Mouse (Mus musculus): ENCODE measurements around the gene Stat5b. TPM values are rescaled to one million over a fixed set of nuclear protein-coding genes. Genes with fewer than 3 reads are reported as not detected.

Gene Stat5b
- polyA plus RNA-seq, 1 experiment from 2014 or later: 14.0 TPM

DNA sequence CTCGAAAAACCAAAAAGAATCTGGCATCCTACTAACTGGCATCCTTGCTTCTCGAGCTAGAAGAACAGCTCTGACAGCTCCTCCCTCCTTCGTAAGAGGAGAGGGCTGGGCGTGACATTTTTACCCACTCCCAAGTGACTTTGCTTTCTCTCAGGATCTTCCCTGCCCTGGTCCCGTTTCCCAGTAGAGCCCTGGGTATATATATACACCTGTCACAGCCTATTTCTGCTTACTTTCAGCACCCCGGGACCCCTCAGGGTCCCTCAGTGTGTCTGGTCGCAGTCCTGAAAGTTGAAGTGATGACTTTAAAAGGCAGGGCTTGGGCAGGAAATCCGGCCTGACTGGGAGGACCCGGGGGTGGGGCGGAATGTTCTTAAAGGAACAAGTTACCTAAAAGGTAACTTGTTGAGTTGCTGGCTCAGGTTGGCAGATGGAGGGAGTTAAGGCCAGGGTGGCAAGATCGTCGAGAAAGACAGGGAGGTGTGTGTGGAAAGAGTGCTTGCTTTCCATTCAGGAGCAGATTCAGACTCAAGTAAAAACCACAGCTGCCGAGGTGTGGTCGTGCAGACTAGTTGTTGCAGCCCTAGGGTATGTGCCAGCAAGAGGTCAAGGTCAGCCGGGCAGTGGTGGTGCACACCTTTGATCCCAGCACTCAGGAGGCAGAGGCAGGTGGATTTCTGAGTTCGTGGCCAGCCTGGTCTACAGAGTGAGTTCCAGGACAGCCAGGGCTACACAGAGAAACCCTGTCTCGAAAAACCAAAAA, 79.7 kb downstream of the Stat5b start, which contains the start of gene Ghdc:
TSS of gene Ghdc (minus strand) at position 312 of the 763 bp plus-strand sequence.
- 23% methylated on average over 17 of the region's 17 CpGs for WGBS

DNA sequence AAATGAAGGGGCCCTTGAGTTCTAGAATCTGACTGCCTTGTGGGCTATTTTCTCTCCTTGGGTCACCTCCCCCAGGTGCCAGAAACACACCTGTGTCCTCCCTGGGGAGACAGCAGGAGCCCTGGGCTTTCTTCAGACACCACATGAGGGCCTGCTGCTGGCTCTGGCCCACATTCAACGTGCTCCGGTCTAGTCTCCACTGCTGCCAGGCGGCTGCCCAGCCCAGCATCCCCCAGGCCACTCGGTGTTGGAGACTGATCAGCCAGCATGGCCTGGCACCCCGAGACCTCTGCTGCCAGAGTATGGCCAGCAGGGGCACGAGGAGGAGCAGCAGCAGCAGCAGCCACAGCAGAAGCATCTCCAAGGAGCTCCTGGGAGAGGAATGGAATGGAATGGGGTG, 80.5 kb downstream of the Stat5b start:
- H3K27ac ChIP-seq: no peak overlapping the region

More for the DNA sequence above, 79.7 kb downstream of the Stat5b start, which contains the start of gene Ghdc:
- H3K27me3 ChIP-seq: no peaks in the 10 kb centered on the region
- ATAC-seq: no peak
- H3K4me2 ChIP-seq (replicated peaks): peak within 1 kb of the TSS; percentile 51
- no peaks in the 10 kb centered on the region for H3K9me3 ChIP-seq
- H3K4me1 ChIP-seq (replicated peaks): peaks cover 8% of the 10 kb centered on the region; the same call in 1 of the 2 replicates
- H3K4me3 ChIP-seq (replicated peaks): peak within 1 kb of the TSS; percentile 42
- H3K27ac ChIP-seq: no peak within 1 kb of the TSS
- H3K36me3 ChIP-seq: no peaks in the 10 kb centered on the region
- H3K9ac ChIP-seq (replicated peaks): peak within 1 kb of the TSS; percentile 37; the same call in 1 of the 2 replicates

DNA sequence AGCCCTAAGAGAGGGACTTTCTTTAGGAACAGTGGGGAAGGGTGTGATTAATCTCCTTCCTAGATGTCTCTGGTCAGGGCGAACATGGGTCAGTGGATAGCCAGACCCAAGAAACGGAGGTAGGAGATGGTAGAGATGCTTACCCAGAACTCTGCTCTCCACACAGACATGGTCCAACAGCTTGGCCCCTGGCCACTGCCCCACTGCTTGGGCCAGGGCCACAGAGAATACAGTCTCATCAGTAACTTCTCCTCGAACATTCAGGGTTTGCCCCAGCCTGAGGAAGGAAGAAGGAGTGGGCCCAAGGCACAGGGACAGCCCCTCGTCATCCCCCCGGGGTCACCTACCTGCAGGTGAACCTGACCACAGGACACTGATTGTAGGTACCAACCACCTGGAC, 82.7 kb downstream of the Stat5b start:
- H3K36me3 ChIP-seq: no peaks in the 10 kb centered on the region
- H3K27ac ChIP-seq: no peak overlapping the region
- H3K4me3 ChIP-seq (replicated peaks): no peak overlapping the region
- 89% methylated on average over 5 of the region's 5 CpGs for WGBS
- no peaks in the 10 kb centered on the region for H3K27me3 ChIP-seq
- H3K4me2 ChIP-seq (replicated peaks): no peak overlapping the region
- no peaks in the 10 kb centered on the region for H3K9me3 ChIP-seq
- H3K4me1 ChIP-seq (replicated peaks): peaks cover 8% of the 10 kb centered on the region; the same call in 1 of the 2 replicates
- no peak overlapping the region for H3K9ac ChIP-seq (replicated peaks)
- ATAC-seq: no peak

More for the DNA sequence above, 80.5 kb downstream of the Stat5b start:
- peaks cover 8% of the 10 kb centered on the region; the same call in 1 of the 2 replicates for H3K4me1 ChIP-seq (replicated peaks)
- no peaks in the 10 kb centered on the region for H3K27me3 ChIP-seq
- no peaks in the 10 kb centered on the region for H3K9me3 ChIP-seq
- WGBS: 53% methylated on average over 6 of the region's 6 CpGs
- no peaks in the 10 kb centered on the region for H3K36me3 ChIP-seq
- peak overlapping the region; percentile 51 for H3K4me2 ChIP-seq (replicated peaks)
- H3K9ac ChIP-seq (replicated peaks): 0 out of 2 replicates have a peak overlapping the region, but pooled peaks have one; percentile 24
- ATAC-seq: no peak
- peak overlapping the region; percentile 42 for H3K4me3 ChIP-seq (replicated peaks)

DNA sequence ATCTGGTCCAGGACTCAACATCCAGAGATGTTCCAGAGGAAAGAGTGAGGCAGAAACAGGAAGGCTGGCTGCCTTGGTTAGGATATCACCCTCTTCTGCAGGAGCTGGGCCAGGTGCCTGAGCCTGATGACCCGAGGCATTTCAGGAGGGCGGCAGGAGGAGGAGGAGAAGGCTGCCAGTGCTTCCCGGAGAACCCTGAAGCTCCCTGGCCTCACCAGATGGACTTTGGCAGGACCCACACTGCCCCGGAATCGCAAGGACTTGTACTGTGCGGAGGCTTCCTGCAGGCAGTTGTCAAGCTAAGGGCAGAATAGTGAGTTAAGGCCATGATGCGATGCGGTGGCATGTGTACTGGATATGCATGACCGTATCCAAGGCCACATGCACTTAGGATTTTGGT, 83.8 kb downstream of the Stat5b start:
- Histone ChIP-seq H3K4me2 (replicated peaks) (no peak overlapping the region), H3K36me3 (no peaks in the 10 kb centered on the region), H3K9ac (replicated peaks) (no peak overlapping the region), H3K27ac (no peak overlapping the region), H3K4me1 (replicated peaks) (peaks cover 8% of the 10 kb centered on the region; the same call in 1 of the 2 replicates), H3K9me3 (no peaks in the 10 kb centered on the region), H3K4me3 (replicated peaks) (no peak overlapping the region), H3K27me3 (peaks cover 6% of the 10 kb centered on the region; the same call in 1 of the 2 replicates)
- 86% methylated on average over 9 of the region's 9 CpGs for WGBS
- ATAC-seq: no peak

DNA sequence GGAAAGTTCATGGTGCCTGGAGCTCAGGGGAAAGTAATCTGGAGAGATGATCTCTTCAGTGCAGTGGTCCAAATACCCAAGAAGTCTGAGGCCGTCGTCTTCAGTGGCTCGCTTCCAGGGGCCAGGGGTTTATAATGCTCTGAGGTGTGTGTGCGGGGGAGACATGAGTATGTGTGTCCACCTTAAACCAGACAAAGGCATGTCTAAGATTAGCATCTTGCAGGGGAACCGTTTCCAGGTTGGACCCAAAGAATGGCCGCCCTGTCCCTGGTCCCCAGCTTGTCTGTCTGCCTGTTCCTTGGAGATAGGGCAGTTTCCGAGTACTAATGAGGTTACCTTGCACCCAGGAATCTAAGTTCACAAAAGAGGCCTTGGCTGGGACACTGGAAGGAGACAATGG, 87.7 kb downstream of the Stat5b start, which contains the start of gene Hcrt:
TSS of gene Hcrt (minus strand) at position 101 of the 400 bp plus-strand sequence.
- ATAC-seq: no peak
- peak within 1 kb of the TSS; percentile 39 for H3K4me3 ChIP-seq (replicated peaks)
- 91% methylated on average over 7 of the region's 7 CpGs for WGBS
- H3K27me3 ChIP-seq: peaks cover 11% of the 10 kb centered on the region; the same call in 1 of the 2 replicates
- peaks cover 29% of the 10 kb centered on the region for H3K4me1 ChIP-seq (replicated peaks)
- peak within 1 kb of the TSS; percentile 59 for H3K4me2 ChIP-seq (replicated peaks)
- no peaks in the 10 kb centered on the region for H3K9me3 ChIP-seq
- peak within 1 kb of the TSS; percentile 54 for H3K9ac ChIP-seq (replicated peaks)
- peak within 1 kb of the TSS; percentile 22 for H3K27ac ChIP-seq
- no peaks in the 10 kb centered on the region for H3K36me3 ChIP-seq

DNA sequence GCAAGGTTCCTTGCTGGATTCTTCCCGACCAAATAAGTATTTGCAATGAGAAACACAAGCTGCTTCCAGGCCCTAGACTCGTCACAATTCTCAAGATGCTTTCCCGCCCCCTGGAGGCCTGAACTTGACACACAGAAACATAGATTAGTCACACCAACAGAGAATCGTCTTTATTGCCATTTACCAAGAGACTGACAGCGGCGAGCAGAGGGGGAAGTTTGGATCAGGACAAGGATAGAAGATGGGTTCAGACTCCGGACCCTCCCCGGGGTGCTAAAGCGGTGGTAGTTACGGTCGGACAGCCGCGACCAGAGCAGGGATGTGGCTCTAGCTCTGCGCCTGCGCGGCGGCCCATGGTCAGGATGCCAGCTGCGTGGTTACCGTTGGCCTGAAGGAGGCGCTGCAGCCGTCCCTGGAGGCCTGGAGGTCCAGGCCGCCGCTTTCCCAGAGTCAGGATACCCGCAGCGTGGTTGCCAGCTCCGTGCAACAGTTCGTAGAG, 88.9 kb downstream of the Stat5b start:
- Histone ChIP-seq H3K27ac (peak overlapping the region; percentile 22), H3K27me3 (peaks cover 11% of the 10 kb centered on the region; the same call in 1 of the 2 replicates)
- ATAC-seq: peak; percentile 70

DNA sequence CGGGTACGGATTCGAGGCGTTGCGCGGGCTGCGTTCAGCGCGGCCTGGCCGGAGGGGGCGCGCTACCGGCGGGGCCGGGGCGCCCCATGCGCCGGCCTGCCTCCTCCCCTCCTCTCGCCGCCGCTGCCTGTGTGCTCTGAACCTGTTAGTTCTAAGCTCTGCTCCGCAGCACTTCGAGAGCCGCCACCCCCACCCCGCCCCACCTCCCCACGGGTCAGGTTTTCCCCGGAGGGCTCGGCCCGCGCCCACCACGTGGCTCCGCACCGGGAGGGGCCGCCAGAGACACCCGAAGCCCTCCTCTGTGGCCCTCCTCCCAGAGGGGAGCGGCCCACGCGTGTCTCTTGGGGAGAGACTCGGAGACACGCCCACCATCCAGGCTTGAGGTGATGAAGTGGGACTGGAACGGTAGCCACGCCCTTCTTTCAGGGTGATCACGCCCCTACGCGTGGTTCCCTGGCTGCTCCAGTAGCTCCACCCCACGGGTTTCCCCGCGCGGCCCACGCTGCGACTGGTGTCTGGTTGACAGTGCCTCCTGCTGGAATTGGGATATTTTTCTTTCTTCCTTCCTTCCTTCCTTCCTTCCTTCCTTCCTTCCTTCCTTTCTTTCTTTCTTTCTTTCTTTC, 90.8 kb downstream of the Stat5b start, which contains the start of gene Kcnh4:
TSS of gene Kcnh4 (minus strand) at position 332 of the 623 bp plus-strand sequence.
- Histone ChIP-seq H3K27ac (peak within 1 kb of the TSS; percentile 66), H3K4me2 (replicated peaks) (peak within 1 kb of the TSS; percentile 80), H3K9me3 (no peaks in the 10 kb centered on the region), H3K9ac (replicated peaks) (peak within 1 kb of the TSS; percentile 77), H3K4me3 (replicated peaks) (peak within 1 kb of the TSS; percentile 60), H3K36me3 (peaks cover 18% of the 10 kb centered on the region), H3K27me3 (peaks cover 11% of the 10 kb centered on the region; the same call in 1 of the 2 replicates), H3K4me1 (replicated peaks) (peaks cover 30% of the 10 kb centered on the region)
- WGBS: under 1% methylated on average over 50 of the region's 51 CpGs
- peak; percentile 58 for ATAC-seq

More for the DNA sequence above, 88.9 kb downstream of the Stat5b start:
- under 1% methylated on average over 27 of the region's 27 CpGs for WGBS
- peaks cover 5% of the 10 kb centered on the region for H3K36me3 ChIP-seq
- H3K9me3 ChIP-seq: no peaks in the 10 kb centered on the region
- H3K9ac ChIP-seq (replicated peaks): peak overlapping the region; percentile 54
- peak overlapping the region; percentile 59 for H3K4me2 ChIP-seq (replicated peaks)
- H3K4me1 ChIP-seq (replicated peaks): peaks cover 30% of the 10 kb centered on the region
- peak overlapping the region; percentile 39 for H3K4me3 ChIP-seq (replicated peaks)

GRCm38 (mm10) chr11:100758707-100759610, 91.6 kb downstream of the Stat5b start:
- Histone ChIP-seq H3K27ac (peak overlapping the region; percentile 66), H3K9me3 (no peaks in the 10 kb centered on the region), H3K4me1 (replicated peaks) (peaks cover 30% of the 10 kb centered on the region), H3K4me2 (replicated peaks) (peak overlapping the region; percentile 80), H3K36me3 (peaks cover 25% of the 10 kb centered on the region), H3K27me3 (peaks cover 11% of the 10 kb centered on the region; the same call in 1 of the 2 replicates), H3K4me3 (replicated peaks) (peak overlapping the region; percentile 60), H3K9ac (replicated peaks) (peak overlapping the region; percentile 77)
- peak; percentile 71 for ATAC-seq
- under 1% methylated on average over 33 of the region's 35 CpGs for WGBS

- H3K9ac ChIP-seq (replicated peaks): no peak overlapping the region
- no peaks in the 10 kb centered on the region for H3K9me3 ChIP-seq
- peak overlapping the region; percentile 80 for H3K4me2 ChIP-seq (replicated peaks)
- H3K4me1 ChIP-seq (replicated peaks): peaks cover 30% of the 10 kb centered on the region
- H3K36me3 ChIP-seq: peaks cover 26% of the 10 kb centered on the region
- peaks cover 9% of the 10 kb centered on the region; the same call in 1 of the 2 replicates for H3K27me3 ChIP-seq
- no peak overlapping the region for H3K4me3 ChIP-seq (replicated peaks)
- no peak for ATAC-seq
- 92% methylated on average over 12 of the region's 12 CpGs for WGBS
- no peak overlapping the region for H3K27ac ChIP-seq
Measured at GRCm38 (mm10) chr11:100757566-100757965, 93.0 kb downstream of the Stat5b start.

DNA sequence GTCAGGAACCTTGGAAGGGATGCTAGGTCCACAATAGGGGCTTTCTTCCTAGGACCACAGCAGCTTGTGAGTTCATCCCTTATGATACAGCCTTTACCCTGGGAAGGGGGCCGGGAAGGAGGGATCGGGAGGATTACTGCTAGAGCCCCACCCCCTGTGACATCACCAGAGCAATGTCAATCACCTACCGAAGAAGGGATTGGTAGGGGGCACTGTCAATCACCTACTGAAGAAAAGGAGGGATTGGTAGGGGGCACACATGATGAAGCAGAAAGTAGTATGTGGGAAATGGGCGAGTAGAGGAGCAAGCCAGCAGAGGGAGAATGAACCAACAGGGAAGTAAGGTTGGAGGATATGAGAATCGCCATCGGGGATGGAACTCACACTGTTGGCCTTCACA, 94.0 kb downstream of the Stat5b start:
- 68% methylated on average over 6 of the region's 6 CpGs for WGBS
- Histone ChIP-seq H3K4me3 (replicated peaks) (no peak overlapping the region), H3K4me1 (replicated peaks) (peaks cover 28% of the 10 kb centered on the region), H3K27me3 (0 out of 2 replicates have a peak, but pooled peaks cover 5% of the 10 kb centered on the region), H3K4me2 (replicated peaks) (no peak overlapping the region), H3K9ac (replicated peaks) (no peak overlapping the region), H3K27ac (no peak overlapping the region), H3K36me3 (peaks cover 34% of the 10 kb centered on the region), H3K9me3 (no peaks in the 10 kb centered on the region)
- ATAC-seq: no peak

GRCm38 (mm10) chr11:100754693-100755057, 95.8 kb downstream of the Stat5b start:
- no peak for ATAC-seq
- Histone ChIP-seq H3K4me1 (replicated peaks) (peaks cover 18% of the 10 kb centered on the region), H3K9ac (replicated peaks) (no peak overlapping the region), H3K9me3 (no peaks in the 10 kb centered on the region), H3K27me3 (peaks cover 3% of the 10 kb centered on the region), H3K4me3 (replicated peaks) (no peak overlapping the region), H3K36me3 (peaks cover 49% of the 10 kb centered on the region), H3K4me2 (replicated peaks) (no peak overlapping the region), H3K27ac (no peak overlapping the region)
- WGBS: 92% methylated on average over 3 of the region's 3 CpGs
